Mouse (Mus musculus) ES-CJ7 (cell line): ENCODE measurements around the gene Ncstn.

Source experiments
- DNase-seq: peaks from one replicate; pipeline ENCODE4 v3.0.0; 2011; ENCODE audit warnings: low read depth, low spot score

The Ncstn gene

GRCm38 (mm10) chr1:172072604-172073003 is 10.0 kb downstream of the Ncstn start:
- no peak for DNase-seq

GRCm38 (mm10) chr1:172071556-172071955 is 11.0 kb downstream of the Ncstn start:
- no peak for DNase-seq

- peak; percentile 51 for DNase-seq
Measured at GRCm38 (mm10) chr1:172070227-172070626, 12.4 kb downstream of the Ncstn start.

GRCm38 (mm10) chr1:172064613-172065141 is 17.9 kb downstream of the Ncstn start:
- peak; percentile 30 for DNase-seq

- DNase-seq = no peak
Measured at GRCm38 (mm10) chr1:172063291-172064023, 19.1 kb downstream of the Ncstn start.

DNA sequence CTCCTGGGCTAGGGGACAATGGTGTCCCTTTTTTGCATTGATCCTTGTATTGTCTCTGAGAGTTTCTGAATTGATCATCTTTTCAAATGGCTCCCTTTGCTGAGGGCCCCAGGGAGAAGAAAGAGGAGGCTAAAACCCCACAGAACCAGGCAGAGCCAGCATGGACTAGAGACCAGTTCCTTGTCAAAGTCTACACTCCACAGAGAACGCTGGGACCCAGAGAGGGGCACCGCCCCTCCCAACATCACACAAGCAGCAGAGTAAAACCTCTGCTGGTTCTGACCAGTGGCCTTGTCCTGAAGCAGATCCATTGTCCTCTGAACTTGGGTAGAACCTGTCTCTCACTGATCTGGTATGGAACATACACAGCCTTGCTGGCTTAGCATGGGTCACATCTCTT is 20.5 kb downstream of the Ncstn start:
- DNase-seq = peak; percentile 86

GRCm38 (mm10) chr1:172061217-172061616 is 21.4 kb downstream of the Ncstn start:
- DNase-seq = no peak

- DNase-seq = no peak
Measured at GRCm38 (mm10) chr1:172060659-172061058, 21.9 kb downstream of the Ncstn start.

DNA sequence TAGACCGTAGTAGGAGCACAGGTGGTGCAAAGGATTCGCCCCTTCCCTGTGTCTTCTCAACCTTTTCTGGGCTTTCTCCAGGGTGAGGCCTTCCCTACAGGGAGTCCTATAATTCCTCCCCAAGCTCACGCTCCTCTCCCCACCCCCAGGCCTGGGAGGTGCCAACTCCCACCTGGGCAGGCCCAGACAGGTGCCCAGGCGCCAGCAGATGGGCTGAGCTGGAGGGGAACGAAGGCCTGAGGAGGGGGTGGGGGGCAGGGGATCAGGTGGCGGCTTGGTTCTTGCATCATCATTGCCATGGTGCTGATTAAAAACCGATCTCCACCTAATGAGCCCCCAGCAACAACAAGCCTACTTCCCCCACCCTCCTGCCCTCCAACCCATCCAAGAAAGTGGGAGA is 23.7 kb downstream of the Ncstn start:
- DNase-seq = no peak

DNA sequence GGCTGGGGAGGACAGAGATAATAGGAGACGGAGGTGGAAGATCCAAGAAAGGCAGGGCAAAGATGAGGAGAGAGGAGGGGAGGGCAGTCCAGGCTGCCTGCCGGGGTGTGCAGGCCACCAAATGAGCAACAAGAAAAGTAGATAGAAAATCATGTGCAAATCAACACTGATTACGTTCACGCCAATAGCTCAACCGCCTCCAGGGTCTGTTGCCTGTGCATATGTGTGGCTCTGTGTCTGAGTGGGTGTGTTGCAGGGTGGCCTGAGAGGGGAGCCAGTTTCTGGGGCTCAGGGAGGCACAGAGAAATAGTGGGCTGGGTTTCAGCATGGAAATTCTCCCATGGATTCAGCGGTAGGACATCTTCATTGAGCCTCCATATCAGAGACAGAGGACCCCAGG is 24.3 kb downstream of the Ncstn start:
- no peak for DNase-seq

- DNase-seq = no peak
Measured at GRCm38 (mm10) chr1:172057491-172057921, 25.1 kb downstream of the Ncstn start, which contains the start of gene Nhlh1. TSS of gene Nhlh1 (minus strand) at chr1:172057573.

DNA sequence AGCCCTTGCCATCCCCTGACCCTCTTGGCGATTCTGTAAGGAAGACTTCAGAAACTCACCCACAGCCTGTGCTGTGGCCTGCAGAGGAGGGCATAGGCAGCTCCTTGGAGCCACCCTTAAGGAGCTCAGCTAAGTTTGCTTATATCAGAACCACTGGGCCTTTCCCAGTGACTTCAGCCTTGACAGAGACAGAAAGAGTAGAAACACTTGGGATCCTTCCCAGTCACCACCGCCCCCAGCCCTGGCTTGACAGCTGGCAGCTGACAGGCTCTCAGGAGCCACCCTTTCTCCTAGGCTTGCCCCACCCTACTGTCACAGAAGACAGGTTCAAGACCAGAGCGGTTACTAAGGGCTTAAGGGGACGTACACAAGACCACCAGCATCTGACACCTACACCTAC is 26.3 kb downstream of the Ncstn start:
- no peak for DNase-seq

DNA sequence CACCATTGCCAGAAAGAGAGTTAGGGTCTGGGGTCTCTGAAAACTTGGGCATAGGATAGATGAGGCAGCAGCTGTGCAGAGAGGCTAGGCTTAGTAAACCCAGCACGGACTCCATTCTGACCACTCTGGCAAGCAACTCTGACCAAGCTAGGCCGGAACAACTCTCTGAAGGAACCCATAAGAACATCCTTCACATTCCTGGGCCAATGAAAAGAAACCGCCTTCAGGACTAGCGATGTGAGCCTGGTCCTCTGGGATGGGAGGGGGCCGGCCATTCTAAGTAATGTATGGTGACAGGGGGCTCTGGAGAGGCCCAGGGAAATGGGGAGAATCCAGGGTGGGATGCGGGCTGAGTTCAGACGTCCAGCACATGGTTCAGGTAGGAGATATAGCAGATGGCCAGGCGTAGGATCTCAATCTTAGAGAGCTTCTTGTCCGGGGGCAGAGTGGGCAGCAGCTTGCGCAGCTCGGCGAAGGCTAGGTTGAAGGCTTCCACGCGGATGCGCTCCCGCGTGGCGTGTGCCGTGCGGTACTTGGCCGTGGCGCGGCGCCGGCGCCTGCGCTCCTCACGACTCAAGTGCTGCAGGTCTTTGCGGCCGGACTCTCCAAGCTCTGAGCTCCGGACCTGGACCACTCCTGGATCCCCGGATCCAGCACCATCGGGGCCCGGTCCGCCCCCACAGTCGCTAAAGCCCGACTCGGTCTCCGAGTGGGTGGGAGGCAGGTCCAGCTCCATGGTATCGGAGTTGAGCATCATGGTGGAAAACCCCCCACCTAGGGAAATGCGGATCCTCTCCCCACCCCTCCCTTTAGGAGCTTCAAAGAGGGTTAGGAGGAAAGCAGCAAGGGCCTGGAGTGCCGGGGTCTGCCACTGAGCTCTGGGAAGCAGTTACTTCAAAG is 28.8 kb downstream of the Ncstn start:
- peak; percentile 44 for DNase-seq

DNA sequence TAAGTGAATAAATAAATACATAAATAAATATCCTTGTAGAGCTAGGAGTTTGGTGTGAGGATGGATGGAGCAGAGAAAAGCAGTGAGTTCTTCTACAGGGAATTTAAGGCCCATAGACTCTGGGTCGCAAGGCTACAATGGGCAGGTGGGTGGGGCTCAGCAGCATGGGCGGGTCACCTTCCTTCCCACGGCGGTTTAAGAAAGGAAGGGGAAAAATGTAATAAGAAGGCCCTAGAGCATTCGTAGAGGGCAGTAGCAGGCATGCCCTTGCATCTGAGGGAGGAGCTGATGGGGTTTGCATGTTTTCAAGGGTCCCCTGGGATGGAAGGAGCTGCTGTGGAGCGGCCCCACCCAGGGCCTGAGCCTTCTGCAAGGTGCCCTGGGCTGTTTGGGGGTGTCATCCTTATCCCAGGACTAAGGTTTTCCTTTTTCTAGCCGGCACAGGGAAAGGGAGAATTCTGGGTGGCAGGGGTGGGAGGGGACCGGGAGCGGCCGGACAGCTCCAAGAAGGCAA is 29.8 kb downstream of the Ncstn start:
- peak; percentile 57 for DNase-seq

DNA sequence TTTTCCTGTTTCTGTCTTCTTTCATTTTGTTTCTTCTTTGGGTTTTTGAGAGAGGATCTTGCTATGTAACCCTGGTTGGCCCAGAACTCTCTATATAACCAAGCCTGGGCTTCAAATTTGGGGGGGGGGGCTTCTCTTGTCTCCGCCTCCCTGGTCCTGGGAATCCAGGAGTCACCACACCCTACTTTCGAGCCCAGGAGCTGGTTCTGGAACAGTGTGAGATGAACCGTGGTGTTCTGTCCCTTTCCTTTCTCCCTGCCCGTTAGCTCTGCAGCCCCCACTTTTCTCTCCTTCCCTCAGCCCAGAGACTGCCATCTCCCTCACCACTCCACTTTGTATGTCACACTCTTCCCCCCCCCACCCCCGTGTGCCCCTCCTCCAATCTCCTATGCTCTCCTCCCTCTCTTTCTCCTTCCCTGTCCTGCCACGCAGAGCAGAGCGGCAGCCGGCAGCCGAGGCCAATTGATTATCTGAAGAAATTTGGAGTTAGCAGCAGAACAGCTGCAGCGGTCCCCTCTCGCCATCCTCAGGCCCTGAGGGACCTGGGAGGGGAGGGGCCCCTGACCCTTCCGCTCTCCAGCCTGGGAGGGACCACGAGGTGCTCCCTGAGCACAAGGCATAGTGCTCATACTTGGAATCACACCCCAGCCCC is 33.3 kb downstream of the Ncstn start:
- no peak for DNase-seq

GRCm38 (mm10) chr1:172048241-172048734 is 34.3 kb downstream of the Ncstn start:
- DNase-seq = no peak

DNA sequence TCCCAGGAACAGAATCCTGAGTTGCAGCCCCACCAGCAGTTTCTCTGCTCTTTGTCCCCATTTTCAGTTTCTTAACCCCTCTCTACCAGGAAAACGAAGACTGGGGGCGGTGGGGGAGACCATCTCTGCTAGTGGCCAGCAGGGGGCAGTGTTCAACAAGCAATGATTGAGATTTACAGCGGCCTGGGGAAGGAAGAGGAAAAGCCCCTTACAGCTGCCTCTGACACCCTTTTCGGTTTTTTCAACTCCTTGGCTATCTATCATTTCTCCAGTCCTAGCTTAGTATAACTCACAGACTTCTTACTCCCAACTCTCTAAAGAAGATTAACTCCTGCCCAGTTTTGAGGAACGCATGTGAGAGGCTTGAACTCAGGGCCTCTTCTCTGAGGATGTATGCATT is 35.7 kb downstream of the Ncstn start:
- DNase-seq = peak; percentile 85

- no peak for DNase-seq
Measured at GRCm38 (mm10) chr1:172046410-172046809, 36.2 kb downstream of the Ncstn start.

DNA sequence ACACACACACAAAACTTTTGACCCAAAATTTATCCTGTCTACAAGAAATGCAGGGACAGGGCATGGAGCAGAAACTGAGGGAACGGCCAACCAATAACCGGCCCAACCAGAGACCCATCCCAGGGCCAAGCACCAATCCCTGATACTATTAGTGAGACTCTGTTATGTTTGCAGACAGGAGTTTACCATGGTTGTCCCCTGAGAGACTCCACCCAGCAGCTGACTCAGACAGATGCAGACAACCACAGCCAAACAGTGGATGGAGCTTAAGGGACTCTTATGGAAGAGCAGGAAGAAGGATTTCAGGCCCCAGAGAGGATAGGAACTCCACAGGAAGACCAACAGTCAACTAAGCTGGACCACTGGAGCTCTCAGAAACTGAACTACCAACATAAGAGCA is 52.7 kb downstream of the Ncstn start:
- DNase-seq = no peak

- no peak for DNase-seq
Measured at GRCm38 (mm10) chr1:172028394-172029275, 54.0 kb downstream of the Ncstn start, which contains the start of gene Vangl2. TSS of gene Vangl2 (minus strand) at chr1:172028444.

GRCm38 (mm10) chr1:172027809-172028102 is 54.8 kb downstream of the Ncstn start:
- no peak for DNase-seq
